Mouse (Mus musculus): ENCODE measurements around the gene Ptprh.

The Ptprh gene

GRCm38 (mm10) chr7:4603873-4604272 lies at the start of gene Ptprh:
Gene Ptprh, minus strand, starts transcription at chr7:4604041.
- no peak for DNase-seq

DNA sequence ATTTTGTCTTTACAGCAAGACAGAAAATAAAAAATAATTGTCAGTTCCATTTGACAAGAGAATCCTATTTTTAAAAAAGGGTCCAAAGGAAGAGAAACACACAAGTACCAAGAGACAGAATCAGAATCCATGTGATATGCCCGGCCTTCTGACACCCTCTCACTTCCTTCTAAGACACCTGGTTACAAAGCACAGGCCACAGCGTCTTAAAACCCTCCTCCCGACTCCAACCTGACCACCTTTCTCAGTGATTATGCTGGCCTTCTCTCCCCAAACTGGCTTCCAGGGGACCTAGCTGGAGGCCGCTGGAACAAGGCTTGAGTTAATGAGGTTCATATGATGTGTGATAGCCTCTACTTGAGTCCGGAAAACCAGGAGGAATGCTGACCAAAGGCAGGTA lies 49.5 kb upstream of the Ptprh start:
- no peak for DNase-seq

GRCm38 (mm10) chr7:4652726-4653125 lies 48.9 kb upstream of the Ptprh start:
- DNase-seq, result no peak

- DNase-seq, result no peak
Measured at GRCm38 (mm10) chr7:4651581-4651980, 47.7 kb upstream of the Ptprh start.

DNA sequence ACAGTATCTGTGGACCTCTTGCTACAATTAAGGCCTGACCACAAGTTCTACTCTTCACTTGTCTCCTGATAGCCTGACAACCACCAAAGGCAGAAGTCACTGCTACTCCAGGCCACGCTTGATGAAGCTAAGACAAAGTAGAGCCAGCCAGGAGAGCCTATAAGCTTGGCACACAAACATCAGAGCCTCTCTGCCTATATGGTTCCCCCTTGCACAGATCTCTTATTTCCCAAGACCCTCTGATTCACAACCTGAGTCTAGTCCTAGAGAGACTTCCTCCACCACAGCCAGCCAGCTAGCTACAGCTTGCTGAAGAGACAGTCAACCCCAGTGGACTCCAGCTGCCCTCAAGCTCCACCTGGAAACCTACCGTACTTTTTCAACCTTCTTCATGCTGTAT lies 44.2 kb upstream of the Ptprh start:
- DNase-seq, result no peak

- no peak for DNase-seq
Measured at GRCm38 (mm10) chr7:4647291-4647690, 43.5 kb upstream of the Ptprh start.

DNA sequence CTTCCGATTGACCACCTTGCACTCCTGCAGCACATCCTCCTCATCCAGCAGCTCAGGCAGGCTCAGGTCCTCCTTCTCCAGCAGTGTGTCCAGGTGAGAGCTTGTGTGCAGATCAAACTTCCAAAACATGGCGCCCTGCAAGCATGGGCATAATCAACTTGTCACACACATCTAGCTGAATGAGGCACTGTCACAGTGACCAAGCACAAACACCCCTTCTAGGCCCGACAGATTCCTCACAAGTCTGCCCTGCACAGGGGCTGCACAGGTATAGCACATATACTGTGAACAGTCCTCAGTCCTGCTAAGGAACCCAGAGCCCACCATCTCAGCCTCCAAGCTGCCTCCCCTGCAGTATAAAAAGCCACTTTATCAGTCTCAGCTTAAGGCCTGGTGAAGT lies 43.0 kb upstream of the Ptprh start:
- no peak for DNase-seq

- no peak for DNase-seq
Measured at GRCm38 (mm10) chr7:4643225-4643624, 39.4 kb upstream of the Ptprh start.

DNA sequence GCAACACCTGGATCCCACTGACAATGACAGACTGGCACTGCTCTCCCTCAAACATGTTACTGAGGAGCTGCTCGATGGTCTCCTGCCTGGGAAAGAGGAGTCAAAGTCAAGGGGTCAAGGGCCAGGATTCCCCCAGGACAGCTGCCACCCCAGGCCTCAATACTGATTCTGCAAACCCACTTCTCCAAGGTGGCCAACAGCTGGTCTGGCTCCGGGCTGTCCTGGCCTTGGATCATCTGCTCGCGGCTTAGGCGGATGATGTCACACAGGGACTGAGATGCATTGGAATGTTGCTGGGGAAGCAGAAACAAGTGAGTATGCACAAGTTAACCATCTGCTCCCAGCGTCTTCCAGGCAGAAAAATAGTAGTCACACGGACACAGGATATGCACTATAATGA lies 38.1 kb upstream of the Ptprh start:
- DNase-seq, result no peak

GRCm38 (mm10) chr7:4641155-4641554 lies 37.3 kb upstream of the Ptprh start:
- no peak for DNase-seq

- no peak for DNase-seq
Measured at GRCm38 (mm10) chr7:4636179-4636578, 32.3 kb upstream of the Ptprh start.

DNA sequence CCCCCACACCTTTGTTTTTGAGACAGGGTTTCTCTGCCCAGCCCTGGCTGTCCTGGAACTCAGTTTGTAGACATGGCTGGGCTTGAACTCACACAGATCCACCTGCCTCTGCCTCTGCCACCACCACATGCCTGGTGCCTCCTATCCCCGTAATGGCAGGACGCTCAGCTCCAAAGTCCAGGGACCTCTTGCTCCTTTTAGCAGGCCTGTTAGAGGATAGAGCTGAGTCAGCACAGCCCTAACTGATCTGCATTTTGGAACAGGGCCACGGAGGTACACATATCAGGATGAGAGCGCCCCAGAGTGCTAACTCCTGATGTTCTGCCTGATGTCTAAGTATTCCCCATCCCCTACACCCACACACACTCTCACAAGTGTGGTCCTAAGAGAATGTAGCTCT lies 27.2 kb upstream of the Ptprh start, which contains the start of gene Tmem86b:
Tmem86b (minus strand) TSS at position 392 of the 400 bp plus-strand sequence.
- no peak for DNase-seq

- DNase-seq, result no peak
Measured at GRCm38 (mm10) chr7:4630198-4630597, 26.4 kb upstream of the Ptprh start.

- DNase-seq, result no peak
Measured at GRCm38 (mm10) chr7:4629586-4629985, 25.7 kb upstream of the Ptprh start.

- no peak for DNase-seq
Measured at GRCm38 (mm10) chr7:4625928-4626327, 22.1 kb upstream of the Ptprh start.

DNA sequence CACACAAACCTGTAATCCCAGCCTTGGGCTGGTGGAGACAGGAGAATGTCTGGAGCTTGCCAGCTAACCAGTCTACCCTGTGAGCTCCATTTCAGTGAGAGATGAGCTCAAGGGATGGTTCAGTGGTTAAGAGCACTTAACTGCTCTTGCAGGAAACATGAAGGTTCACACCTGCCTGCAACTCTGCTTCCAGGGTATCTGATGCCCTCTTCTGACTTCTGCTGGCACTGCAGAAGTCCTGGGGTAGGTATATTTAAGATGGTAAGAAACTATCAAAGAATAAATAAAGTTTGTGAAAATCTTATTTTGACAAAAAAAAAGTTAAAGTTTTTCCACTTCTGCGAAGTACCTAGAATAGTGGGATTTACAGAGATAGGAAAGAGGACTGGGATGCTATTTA lies 20.5 kb upstream of the Ptprh start:
- DNase-seq, result no peak

- peak; percentile 70 for DNase-seq
Measured at GRCm38 (mm10) chr7:4623544-4624189, 19.8 kb upstream of the Ptprh start.

DNA sequence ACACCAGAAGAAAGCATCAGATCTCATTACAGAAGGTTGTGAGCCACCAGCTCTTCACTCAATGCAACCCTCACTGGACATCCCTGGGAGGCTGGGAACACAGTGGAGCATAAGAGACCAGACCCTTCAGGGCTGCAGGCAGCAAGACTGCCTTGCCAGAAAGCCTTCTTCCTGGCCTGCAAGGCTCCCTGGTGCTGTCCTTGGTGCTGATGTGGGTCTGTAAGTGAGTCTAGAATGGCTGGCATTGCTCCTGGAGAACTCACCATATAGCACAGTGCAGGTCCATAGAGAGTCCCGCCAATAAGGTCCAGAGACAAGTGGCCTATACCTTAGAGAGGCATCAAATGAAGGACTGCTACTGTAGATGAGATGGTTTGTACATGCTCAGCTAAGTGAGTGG lies 16.1 kb upstream of the Ptprh start:
- DNase-seq, result peak; percentile 30

GRCm38 (mm10) chr7:4613740-4614403 lies 10.0 kb upstream of the Ptprh start:
- no peak for DNase-seq

DNA sequence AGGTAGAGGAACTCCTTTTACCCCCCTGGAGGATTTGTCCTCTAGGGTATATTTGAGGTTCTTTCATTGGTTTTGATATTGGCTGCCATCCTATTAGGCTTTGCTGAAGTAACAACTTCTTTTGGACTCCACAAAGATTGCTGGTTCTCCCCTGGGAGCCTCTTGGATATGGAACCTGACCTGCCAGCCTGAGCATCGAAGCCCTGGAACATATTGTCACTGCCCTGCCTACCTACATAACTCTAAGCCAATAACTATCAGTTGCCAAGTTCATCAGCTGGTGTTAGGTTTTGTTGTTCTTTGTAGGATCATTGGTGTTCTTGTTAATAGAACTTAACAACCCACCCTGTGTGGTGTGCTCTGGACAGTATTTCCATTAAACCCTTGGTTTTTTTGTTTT lies 9.1 kb upstream of the Ptprh start:
- no peak for DNase-seq

DNA sequence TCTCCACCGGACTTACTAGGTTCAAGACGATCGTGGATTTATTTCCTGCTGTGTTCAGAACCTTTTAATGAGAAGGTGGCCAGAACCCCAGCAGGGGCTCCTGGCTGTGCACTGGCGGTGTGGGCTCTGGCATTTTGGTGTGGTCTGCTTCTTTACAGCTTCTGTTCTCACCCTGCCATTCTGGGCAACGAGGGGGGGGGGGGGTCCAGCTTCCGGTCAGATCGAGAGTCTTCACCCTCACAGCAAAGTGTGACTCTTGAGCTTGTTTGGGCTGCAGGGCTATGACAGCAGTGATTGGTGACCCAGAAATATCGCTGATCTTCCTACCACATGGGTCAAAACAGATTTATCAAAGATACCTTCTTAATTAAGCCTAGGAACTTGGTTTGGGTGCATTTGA lies 8.5 kb upstream of the Ptprh start:
- DNase-seq, result no peak

DNA sequence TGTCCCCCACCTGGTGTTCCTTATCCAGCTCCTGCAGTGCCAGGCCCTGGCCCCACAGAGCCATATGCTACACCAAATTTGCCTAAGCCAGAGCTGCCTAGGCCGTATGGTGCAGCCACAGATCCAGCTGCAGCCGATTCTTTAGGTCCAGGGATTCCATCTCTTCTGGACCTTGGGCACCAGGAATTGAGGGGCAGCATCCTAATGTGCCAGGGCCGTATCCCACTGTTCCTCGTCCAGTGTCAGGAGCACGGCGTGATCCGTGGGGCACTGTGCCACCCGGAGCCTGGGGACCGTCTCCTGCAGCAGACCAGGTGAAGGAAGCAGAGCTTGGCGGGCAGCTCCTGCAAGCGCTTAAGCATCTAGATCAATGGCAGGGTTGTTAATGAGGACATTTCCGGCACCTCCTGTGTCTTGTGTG lies 8.1 kb upstream of the Ptprh start:
- DNase-seq, result no peak

- DNase-seq, result no peak
Measured at GRCm38 (mm10) chr7:4611511-4611910, 7.7 kb upstream of the Ptprh start.

GRCm38 (mm10) chr7:4608002-4608401 lies 4.2 kb upstream of the Ptprh start:
- no peak for DNase-seq

- DNase-seq, result no peak
Measured at GRCm38 (mm10) chr7:4602969-4603368, 872 bp downstream of the Ptprh start.

Data from retina, postnatal 1 day (tissue).